Mouse (Mus musculus): ENCODE data around the gene Prkce. TPM values are rescaled to one million over a fixed set of nuclear protein-coding genes. Genes with fewer than 3 reads are reported as not detected.

The Prkce gene
- polyA plus RNA-seq, 1 experiment from 2014 or later: 5.2 TPM

- WGBS: 78% methylated on average over 4 of the region's 4 CpGs
- TF ChIP-seq CTCF (IDR thresholded peaks at IDR 0.05; ENCODE audit: low read depth): no peak
- no peak for ATAC-seq
- H3K4me2 ChIP-seq (replicated peaks; ENCODE audit: low read depth): no peak overlapping the region
- no peaks in the 10 kb centered on the region for H3K4me1 ChIP-seq (replicated peaks; ENCODE audit: control insufficient read depth, insufficient read depth, low read length)
- no peak overlapping the region for H3K9ac ChIP-seq (ENCODE audit: low read depth, low read length)
- H3K27me3 ChIP-seq (replicated peaks; ENCODE audit: control insufficient read depth, insufficient read depth, low read length): no peaks in the 10 kb centered on the region
- no peak overlapping the region for H3K27ac ChIP-seq (ENCODE audit: low read depth, low read length)
- no peak overlapping the region for H3K4me3 ChIP-seq (ENCODE audit: low read depth, low read length)
- H3K36me3 ChIP-seq (ENCODE audit: control insufficient read depth, insufficient read depth): no peaks in the 10 kb centered on the region
- no peaks in the 10 kb centered on the region for H3K9me3 ChIP-seq (ENCODE audit: control insufficient read depth)
These were observed 535.8 kb downstream of the Prkce start for GRCm38 (mm10) chr17:86703336-86703735.

DNA sequence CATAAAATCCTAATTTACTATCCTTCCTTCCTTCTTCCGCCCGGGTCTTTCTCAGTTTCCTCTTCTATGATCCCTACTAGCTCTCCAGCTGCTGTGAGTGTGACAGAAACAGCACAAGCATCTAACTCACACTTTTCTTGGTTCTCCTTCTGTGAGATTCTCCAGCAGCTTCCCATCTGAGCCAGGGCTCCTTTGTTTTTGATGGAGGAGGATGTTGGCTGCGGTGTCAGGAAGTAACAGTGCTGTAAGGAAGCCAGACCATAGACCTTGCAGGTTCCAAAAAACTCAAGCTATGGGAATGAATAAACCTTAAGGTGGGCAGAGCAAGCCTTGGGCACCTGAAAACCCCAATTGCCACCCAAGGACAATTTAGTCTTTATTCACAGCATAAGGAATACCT is 537.7 kb downstream of the Prkce start:
- no peak overlapping the region for H3K9ac ChIP-seq (ENCODE audit: low read depth, low read length)
- H3K4me1 ChIP-seq (replicated peaks; ENCODE audit: control insufficient read depth, insufficient read depth, low read length): no peaks in the 10 kb centered on the region
- H3K27me3 ChIP-seq (replicated peaks; ENCODE audit: control insufficient read depth, insufficient read depth, low read length): no peaks in the 10 kb centered on the region
- H3K4me3 ChIP-seq (ENCODE audit: low read depth, low read length): no peak overlapping the region
- ATAC-seq: no peak
- H3K9me3 ChIP-seq (ENCODE audit: control insufficient read depth): no peaks in the 10 kb centered on the region
- H3K36me3 ChIP-seq (ENCODE audit: control insufficient read depth, insufficient read depth): no peaks in the 10 kb centered on the region
- no peak overlapping the region for H3K4me2 ChIP-seq (replicated peaks; ENCODE audit: low read depth)
- no peak overlapping the region for H3K27ac ChIP-seq (ENCODE audit: low read depth, low read length)
- no peak for TF ChIP-seq CTCF (IDR thresholded peaks at IDR 0.05; ENCODE audit: low read depth)
- 79% methylated on average over 3 of the region's 3 CpGs for WGBS

GRCm38 (mm10) chr17:86706467-86706866 is 538.9 kb downstream of the Prkce start:
- 48% methylated on average over 1 of the region's 1 CpGs for WGBS
- Histone ChIP-seq H3K9ac (ENCODE audit: low read depth, low read length) (no peak overlapping the region), H3K27ac (ENCODE audit: low read depth, low read length) (no peak overlapping the region), H3K27me3 (replicated peaks; ENCODE audit: control insufficient read depth, insufficient read depth, low read length) (no peaks in the 10 kb centered on the region), H3K9me3 (ENCODE audit: control insufficient read depth) (no peaks in the 10 kb centered on the region), H3K4me3 (ENCODE audit: low read depth, low read length) (no peak overlapping the region), H3K4me1 (replicated peaks; ENCODE audit: control insufficient read depth, insufficient read depth, low read length) (no peaks in the 10 kb centered on the region), H3K4me2 (replicated peaks; ENCODE audit: low read depth) (no peak overlapping the region), H3K36me3 (ENCODE audit: control insufficient read depth, insufficient read depth) (no peaks in the 10 kb centered on the region)
- TF ChIP-seq CTCF (IDR thresholded peaks at IDR 0.05; ENCODE audit: low read depth): no peak
- ATAC-seq: no peak

Other genes starting within 250 kb of the Prkce start
- 3.4 and 3.6 TPM in 2 replicates for gene Srbd1, start 22.6 kb upstream of the Prkce start, polyA plus RNA-seq (2015; fragmentation: Nextera tagmentation; extraction: Ambion mirVana)